Mouse (Mus musculus) liver, postnatal 0 days (tissue): ENCODE measurements at regions not wholly inside any gene's neighbourhood (a gene's known extent, or its start where the extent isn't known, plus 50 kb on each side); places are given as distances from the start of the nearest gene placed in this dataset.

ENCODE experiments used
- CTCF ChIP-seq: sonication (generic); IDR thresholded peaks from 2 replicates; pipeline ENCODE4 v1.5.1; 2016; ENCODE audit warnings: antibody characterized with exemption, low read depth
- EP300 ChIP-seq: IDR thresholded peaks from 2 replicates; pipeline ENCODE4 v1.6.1; 2016; ENCODE audit warnings: antibody characterized with exemption, low read depth, mild to moderate bottlenecking

DNA sequence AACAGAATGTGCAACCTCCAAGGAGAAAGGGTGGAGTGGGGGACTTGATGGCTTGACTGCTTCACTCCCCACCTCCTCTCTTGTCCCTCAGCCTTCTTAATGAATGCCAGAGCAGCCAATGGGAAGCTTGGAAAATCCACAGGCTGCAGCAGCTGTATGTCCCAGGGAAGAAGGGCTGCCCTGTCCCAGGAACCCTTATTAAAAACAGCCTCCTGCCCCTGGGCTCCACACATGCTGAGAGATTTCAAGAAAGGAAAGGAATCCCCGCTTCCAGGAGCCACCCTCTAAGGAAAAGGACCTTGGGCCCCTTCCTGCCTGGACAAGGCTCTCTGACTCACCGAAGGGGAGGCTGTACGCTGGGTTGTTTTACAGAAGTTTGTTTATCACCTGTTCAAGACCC is 68.8 kb downstream of the Vegfa start:
- no peak for TF ChIP-seq CTCF
- no peak for TF ChIP-seq EP300
